Mouse (Mus musculus) lung, adult 18-20 months (tissue): ENCODE data around the gene Slc25a20.

Experiments used
- DNase-seq, 2 experiments: peaks; one replicate each; pipeline ENCODE4 v3.0.0; 2022; ENCODE audit warnings: mixed read lengths in 2 of 2

Gene Slc25a20

DNA sequence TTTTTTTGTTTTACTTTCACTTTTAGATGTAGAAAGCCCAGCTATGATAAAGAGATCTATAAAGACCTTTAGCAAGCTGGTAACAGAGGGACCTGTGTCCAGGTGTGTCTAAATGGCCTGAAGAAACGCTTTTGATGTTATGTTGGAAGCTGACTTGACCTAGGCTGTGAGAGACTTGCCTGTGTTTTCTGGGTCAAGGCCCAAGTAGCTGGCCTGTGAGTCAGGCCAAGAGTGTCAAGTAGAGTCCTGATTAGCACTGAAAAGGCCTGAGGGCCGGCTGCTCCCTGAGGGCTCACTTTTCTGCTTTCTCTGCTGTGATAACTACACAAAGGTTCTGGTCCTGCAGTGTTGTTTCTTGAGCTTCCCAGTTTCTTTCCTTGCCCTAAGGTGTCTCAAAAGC is 25.8 kb downstream of the Slc25a20 start:
- peak; percentile 29 to 38 for DNase-seq

DNA sequence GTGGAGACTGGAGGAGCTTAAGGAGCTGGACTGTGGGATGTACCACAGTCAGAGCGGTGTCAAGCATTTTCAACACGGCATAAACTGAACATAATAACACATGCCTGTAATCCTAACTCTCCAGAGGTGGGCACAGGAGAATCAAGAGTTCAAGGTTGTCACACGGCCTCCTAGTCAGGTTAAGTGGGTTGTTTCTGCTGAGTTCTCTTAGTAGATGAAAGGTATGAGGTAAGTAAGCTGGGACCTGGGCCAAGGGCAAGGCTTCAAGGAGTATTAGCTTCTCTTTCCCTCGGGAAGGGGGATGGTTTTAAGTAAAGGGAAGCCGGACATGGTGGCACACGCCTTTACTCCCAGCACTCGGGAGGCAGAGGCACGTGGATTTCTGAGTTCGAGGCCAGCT is 26.6 kb downstream of the Slc25a20 start:
- peak; percentile 84 to 89 for DNase-seq

DNA sequence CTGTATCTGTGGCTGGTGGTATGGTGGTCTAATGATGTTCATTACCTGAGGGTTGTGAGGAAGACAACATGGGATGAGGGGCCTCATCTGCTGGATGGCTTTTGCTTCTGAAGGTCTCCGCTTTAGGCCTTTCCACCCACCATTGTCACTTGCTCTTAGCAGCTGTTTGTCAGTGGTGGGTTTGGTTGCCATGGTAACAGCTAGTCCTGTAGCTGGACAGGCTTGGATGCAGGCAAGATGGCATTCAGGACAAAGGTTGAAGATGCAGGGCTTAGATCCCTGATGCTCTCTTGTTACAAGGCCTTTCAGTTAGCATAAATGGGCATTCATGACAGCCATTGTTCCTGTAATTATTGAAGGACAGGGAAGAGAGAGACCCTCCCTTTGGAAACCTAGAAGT is 27.2 kb downstream of the Slc25a20 start, which contains the start of gene Prkar2a:
Gene Prkar2a, plus strand, starts transcription at position 209 of the 400 bp plus-strand sequence.
- DNase-seq: no peak

DNA sequence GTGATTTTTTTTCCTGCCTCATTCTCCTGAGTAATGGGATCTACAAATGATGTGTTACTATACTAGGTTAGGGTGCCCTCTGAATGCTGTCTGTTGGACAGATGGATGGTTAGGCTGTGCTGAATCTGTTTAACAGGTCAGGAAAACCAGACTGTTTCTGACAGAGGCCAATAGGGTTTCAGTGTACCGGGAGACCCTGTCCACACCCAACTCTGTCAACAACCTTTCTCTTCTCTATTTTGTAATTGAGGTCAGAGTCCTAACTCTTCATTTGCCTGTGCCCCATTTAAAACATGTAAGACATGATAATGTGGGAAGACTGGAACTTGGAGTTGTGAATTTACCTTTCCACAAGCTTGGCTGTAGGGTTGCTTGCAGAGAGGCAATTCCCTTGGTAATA is 28.1 kb downstream of the Slc25a20 start:
- DNase-seq: no peak

DNA sequence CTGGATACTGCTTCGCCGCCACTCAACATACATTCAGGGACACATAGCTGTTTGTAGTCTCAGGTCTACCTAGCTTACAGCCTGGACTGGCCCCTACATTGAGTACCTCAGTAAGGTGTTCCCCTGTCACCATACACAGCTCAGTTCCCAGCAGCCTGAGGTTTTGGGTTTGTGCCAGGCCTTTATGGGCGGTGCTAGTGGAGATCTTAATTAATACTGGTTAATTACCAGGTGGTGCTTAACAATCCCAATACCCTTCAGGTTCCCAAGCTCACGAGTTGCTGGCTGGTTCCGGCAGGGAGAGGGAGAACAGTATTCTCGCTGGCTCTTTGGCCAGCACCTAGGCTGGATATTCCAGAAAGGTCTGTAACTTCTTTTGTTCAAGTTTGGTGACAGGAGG is 29.0 kb downstream of the Slc25a20 start:
- no peak for DNase-seq

DNA sequence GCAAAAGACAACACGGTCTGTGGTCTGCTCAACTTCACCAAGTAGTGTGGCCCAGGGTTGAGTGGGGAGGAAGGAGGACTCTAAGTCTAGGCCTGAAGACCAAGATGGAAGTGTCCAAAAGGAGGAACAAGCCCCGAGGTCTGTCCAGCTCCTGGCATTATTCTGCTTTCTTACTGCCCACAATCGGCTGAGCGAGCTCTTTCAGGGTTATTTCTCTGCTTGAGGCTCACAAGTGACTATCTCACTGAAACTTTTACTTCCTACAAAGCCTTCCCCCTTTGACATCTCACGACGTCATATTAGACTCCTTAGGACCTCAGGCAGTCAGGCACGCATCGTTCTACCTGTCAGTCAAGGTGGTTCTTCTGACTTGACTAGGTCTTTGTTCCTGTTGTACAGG is 29.5 kb downstream of the Slc25a20 start:
- peak in 1 of 2 experiments; percentile 5 for DNase-seq

DNA sequence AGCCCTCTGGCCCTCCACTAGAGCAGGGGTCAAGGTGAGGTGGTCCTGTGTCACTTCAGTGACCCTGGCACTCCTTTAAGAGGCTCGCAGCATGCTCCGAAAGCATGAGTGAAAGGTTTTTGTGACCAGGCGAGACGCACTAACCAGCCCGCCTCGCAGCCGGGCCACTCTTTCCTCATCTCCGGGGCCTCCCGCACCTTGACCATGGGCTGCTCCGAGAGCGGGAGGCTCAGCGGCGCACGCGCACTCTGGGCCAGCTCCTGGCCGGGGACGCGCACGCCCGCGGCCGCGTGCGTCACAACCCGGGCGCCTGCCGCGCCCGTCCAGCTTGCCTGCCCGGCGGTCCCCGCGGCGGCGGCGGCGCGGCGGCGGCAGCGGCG is 29.9 kb downstream of the Slc25a20 start:
- peak; percentile 87 to 92 for DNase-seq

DNA sequence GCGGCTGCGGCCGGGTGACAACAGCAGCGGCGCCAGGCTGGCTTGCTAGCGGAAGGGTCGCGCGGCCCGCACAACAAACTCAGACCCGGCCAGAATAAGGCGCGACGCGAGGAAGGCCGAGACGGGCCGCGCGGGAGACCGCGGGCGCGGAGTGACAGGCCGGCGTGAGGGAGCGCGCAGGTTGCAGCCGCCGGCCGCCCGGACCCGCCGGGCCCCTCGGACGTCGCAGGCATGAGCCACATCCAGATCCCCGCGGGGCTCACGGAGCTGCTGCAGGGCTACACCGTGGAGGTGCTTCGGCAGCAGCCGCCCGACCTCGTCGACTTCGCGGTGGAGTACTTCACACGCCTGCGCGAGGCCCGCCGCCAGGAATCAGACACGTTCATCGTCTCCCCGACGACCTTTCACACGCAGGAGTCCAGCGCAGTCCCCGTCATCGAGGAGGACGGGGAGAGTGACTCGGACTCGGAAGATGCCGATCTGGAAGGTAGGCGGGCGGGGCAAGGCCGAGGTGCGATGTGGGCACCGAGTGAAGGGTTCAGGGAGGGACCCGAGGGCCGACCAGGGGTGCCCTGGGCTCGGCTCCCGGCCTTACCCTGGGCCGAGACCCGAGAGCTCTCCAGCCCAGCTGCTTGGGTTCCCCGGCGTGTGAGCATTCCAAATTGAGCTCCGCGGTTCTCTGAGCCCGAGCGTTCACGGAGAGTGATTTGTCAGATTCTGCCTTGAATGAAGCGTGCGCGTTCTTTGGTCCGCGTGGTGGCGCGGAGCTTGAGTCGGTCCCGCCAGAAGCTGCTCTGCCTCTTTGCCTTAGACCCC is 30.5 kb downstream of the Slc25a20 start:
- peak; percentile 47 to 55 for DNase-seq

DNA sequence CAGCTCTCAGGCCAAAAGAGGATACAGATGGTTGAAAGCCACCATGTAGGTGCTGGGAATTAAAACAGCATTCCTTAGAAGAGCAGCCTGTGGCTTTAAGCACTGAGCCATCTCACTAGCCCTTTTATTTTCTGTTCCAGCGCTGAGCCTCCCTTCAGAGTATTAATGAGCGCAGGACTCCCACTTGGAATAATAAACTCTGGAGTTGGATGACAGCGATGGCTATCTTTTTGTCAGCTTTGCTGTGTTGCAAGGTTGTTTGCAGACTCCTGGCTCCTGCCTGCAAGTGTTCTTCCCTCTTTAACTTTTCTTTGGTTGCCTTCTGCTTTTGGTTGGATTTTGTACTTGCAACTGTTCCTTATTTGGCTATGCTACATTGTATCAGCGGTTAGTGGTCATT is 32.1 kb downstream of the Slc25a20 start:
- DNase-seq: no peak

DNA sequence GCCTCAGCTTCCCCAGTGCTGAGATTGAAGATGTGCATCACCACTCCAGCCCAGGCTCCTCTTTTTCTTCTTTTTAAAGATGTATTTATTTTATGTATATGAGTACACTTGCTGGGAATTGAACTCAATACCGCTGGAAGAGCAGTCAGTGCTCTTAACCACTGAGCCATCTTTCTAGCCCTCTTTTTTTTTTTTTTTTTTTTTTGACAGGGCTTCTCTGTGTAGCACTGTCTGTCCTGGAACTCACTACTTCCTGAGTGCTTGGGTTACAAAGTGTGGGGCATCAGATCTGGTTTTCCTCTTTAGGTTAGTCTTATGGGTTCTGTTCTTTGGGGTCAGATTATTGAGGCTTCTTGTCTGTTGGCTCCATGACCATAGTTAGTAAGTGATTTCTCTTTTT is 32.6 kb downstream of the Slc25a20 start:
- DNase-seq: no peak

DNA sequence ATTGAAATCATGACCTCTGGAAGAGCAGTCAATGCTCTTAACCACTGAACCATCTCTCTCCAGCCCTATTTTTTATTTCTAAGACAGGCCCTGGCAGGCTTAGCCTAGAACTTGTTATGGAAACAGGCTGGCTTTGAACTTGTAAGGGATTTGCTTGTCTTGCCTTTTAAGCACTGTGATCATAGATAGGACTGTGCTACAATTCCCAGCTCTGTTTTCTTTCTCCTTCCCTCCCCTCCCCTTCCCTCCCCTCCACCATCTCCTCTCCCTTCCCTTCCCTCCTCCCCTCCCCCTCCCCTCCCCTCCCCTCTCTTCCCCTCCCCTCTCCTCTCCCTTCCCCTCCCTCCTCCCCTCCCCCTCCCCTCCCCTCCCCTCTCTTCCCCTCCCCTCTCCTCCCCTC is 40.6 kb downstream of the Slc25a20 start:
- no peak for DNase-seq

DNA sequence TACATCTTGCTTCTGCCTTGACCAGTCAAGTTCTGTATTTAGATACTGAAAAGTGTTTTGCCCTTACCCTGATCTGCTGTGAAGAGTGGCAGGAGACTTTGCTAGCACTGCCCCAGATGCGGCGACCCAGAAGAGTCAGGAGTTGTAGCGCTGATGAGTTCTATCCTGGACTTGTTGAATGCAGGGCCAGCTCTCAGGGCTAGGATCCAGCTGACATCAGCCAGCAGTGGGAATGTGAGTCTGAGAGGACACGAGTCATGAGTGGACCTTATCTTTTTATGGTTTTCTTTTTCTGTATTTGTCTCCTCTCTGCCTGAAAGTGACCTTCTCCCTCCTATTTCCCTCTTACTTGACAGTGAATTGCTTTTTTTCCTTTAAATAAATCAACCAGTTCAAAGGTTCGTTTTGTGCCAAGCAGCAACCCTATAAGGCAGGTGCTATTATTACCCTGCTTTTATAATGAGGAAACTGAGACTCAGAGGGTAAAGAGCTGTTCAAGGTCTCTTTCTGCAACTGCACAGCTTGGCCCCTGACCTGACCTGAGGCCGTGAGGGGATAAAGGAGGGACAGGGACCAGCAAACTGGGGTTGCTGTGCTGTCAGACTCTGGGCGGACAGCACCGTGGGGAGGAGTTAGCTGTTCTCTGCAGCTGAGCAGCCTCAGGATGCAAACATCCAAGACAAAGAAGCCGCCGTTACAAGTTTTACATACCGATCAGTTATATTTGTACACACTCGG is 41.7 kb downstream of the Slc25a20 start:
- no peak for DNase-seq

DNA sequence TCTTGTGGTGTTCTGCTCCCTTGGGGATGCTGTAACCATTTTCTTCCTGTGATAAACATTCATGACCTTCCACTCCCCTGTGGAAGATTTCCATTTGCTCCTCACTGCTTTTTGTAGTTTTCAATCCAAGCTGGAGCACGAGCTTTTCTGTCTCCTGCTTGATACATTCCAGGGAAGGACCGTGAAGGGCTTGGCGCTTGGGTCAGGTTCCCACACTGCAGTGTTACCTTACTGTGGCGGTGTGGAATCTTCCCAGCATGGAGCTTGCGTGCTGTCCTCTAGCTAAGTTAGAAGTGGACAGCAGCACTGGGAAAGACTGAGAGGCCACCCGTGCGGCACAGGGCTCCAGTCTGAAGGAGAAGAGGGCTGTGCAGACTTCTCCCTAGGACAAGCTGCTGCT is 42.7 kb downstream of the Slc25a20 start:
- DNase-seq: no peak

DNA sequence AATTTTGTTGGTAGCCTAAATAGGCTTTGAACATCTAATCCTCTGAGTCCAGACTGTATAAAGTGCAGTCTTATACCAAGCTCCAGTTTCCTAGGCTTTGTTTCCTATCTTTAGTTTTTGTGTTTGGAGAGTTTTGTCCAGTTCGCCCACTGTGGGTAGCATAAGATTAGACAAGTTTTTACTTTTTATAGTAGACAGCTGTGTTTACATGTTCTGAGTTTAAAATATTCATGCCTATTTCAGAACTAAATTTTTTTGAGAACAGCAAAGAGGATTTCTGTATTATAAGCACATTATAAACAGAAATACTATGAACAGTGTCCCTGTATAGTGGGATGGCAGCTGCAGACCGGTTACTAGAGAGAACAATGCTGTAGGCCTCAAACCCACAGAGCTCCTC is 45.3 kb downstream of the Slc25a20 start:
- no peak for DNase-seq

DNA sequence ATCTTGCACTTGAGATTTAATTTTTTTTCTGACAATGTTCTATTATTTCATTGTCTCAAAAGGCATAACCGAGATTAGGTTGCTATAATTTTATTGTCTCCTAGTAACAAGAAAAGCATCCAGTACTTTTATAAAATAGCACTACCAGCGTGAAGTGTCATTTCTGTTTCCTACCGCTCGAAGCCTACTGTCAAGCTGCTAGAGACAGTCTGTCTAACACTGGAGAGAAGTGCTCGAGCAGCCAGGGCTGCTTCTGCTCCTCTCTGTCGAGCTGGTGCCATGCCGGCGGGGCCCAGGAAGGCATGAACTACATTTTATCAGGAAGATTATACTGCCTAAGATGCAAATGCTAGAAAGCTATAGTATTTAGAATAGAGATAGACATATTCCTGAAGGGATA is 46.9 kb downstream of the Slc25a20 start:
- DNase-seq: no peak

DNA sequence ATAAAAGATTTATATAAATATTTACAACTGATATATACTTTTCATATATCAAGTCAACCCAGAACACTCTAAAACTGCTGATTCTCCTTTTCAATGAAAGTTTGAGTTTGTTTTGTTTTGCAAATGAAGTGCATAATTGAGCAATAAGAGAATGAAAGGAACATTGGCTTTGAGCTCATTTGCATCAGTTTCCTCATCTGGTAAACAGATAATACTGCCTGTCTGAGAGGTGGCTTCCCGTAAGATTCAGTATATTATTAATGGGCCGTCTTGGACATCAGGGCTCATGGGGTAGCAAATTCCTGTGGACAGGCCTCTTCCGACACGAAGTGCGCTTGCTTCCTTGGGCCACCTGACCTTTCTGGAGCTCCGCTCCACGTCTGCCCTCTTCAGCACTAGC is 48.9 kb downstream of the Slc25a20 start:
- no peak for DNase-seq

DNA sequence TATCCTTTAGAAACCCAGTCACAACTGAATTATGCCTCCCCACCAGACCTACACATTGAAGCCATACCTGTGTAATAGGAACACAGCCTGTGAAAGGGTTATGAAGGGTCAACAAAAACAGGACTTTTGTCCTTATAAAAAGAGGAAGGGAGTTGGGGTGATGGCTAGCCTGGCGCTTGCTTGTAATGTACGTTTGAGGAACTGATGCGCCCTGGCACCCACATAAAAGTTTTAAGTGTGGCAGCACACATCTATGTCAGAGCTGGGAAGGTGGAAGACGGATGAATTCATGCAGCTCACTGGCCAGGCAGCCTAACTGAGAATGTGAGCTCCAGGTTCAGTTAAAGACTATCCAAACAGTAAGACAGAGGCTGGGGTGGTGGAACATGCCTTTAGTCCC is 54.3 kb downstream of the Slc25a20 start:
- peak in 1 of 2 experiments; percentile 14 for DNase-seq

DNA sequence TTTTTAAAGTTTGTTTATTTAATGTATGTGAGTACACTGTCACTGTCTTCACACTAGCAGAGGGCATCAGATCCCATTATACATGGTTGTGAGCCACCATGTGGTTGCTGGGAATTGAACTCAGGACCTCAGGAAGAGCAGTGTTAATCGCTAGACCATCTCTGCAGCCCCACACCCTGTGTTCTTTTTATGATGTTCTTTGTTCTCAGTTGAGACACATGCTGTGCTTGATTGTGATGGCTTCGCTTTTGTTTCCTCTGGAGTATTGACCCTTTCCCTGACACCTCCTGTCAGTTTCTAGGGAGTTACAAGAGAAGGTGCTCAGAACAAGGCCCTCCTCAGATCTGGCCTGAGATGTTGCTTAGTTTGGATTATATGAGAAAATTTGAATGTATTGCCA is 61.9 kb downstream of the Slc25a20 start:
- no peak for DNase-seq

DNA sequence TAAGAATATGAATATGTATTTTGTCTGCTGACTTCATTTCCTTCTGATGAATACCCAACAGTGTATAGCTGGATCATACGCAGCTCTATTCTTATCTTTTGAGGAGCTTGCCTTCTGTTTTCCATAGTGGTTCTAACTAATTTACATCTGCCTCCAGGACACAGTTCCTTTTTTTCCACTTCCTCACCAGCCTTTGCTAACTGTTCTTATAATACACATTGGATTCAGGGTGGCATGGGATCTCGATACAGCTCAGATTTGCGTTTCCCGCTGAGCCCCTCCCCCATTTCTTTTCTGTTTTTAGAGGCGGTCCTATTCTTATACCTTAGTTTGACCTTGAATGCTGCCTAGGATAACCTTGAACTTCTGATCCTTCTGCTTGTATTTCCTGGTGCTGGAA is 64.2 kb downstream of the Slc25a20 start:
- DNase-seq: no peak

DNA sequence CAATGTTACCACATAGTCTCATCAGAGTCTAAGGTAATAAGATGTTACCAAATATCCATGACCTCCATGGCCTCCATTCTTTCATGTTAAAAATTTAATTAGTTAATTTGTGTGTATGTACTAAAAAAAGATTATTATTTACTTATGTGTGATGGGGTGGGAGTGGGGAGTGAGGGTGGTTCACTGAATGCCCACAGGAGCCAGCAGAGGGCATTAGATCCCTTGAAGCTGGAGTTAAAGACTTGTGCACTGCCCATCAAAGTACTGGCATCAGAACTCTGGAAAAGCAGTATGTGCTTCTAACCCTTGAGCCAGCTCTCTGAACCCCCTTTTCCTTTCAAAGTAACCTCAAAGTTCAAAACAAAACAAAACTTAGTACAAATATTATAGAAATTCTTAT is 67.2 kb downstream of the Slc25a20 start:
- no peak for DNase-seq

DNA sequence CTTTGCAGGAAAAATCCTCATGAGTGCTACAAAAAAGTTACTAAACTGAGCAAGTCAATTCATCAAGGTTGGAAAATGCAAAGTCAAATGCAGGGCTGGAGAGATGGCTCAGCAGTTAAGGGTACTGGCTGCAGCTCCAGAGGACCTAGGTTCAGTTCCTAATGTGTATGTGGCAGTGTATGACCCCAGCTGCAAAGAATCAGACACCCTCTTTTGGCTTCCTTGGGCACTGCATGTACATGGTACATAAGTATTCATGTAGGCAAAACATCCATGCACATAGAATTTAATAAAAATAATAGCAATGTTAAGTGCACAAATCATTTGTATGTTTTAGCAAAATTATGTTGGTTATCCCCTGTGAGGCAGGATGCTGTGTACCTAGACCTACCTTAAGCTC is 70.6 kb downstream of the Slc25a20 start:
- DNase-seq: no peak
